Mouse (Mus musculus) monocyte, adult 2 months (primary cell): ENCODE data around the gene Synrg.

ENCODE experiments used
- DNase-seq, 2 experiments: peaks; one replicate each; pipeline ENCODE4 v3.0.0; 2022; ENCODE audit warnings: low spot score in 2 of 2, low read depth in 1 of 2

The Synrg gene

GRCm38 (mm10) chr11:83981338-83981737 is 17.1 kb downstream of the Synrg start:
- no peak for DNase-seq

- DNase-seq: no peak
Measured at GRCm38 (mm10) chr11:83991701-83992100, 27.5 kb downstream of the Synrg start.

- DNase-seq: no peak
Measured at GRCm38 (mm10) chr11:83993428-83993827, 29.2 kb downstream of the Synrg start.

- DNase-seq: no peak
Measured at GRCm38 (mm10) chr11:83994481-83994880, 30.3 kb downstream of the Synrg start.

- no peak for DNase-seq
Measured at GRCm38 (mm10) chr11:83995535-83995950, 31.3 kb downstream of the Synrg start.

GRCm38 (mm10) chr11:83997171-83997868 is 33.1 kb downstream of the Synrg start:
- no peak for DNase-seq

- DNase-seq: no peak
Measured at GRCm38 (mm10) chr11:83998993-83999392, 34.8 kb downstream of the Synrg start.

- no peak for DNase-seq
Measured at GRCm38 (mm10) chr11:83999411-83999915, 35.2 kb downstream of the Synrg start.

GRCm38 (mm10) chr11:84001257-84001656 is 37.0 kb downstream of the Synrg start:
- DNase-seq: no peak

GRCm38 (mm10) chr11:84003986-84004385 is 39.8 kb downstream of the Synrg start:
- DNase-seq: no peak

GRCm38 (mm10) chr11:84009001-84009400 is 44.8 kb downstream of the Synrg start:
- DNase-seq: no peak

GRCm38 (mm10) chr11:84010411-84010810 is 46.2 kb downstream of the Synrg start:
- DNase-seq: no peak

GRCm38 (mm10) chr11:84011050-84011449 is 46.8 kb downstream of the Synrg start:
- DNase-seq: no peak

- no peak for DNase-seq
Measured at GRCm38 (mm10) chr11:84011576-84011975, 47.3 kb downstream of the Synrg start.

- no peak for DNase-seq
Measured at GRCm38 (mm10) chr11:84013105-84013504, 48.9 kb downstream of the Synrg start.

GRCm38 (mm10) chr11:84016147-84016809 is 52.0 kb downstream of the Synrg start:
- no peak for DNase-seq

- no peak for DNase-seq
Measured at GRCm38 (mm10) chr11:84016810-84017508, 52.7 kb downstream of the Synrg start.

- DNase-seq: no peak
Measured at GRCm38 (mm10) chr11:84027231-84027630, 63.0 kb downstream of the Synrg start.

- DNase-seq: no peak
Measured at GRCm38 (mm10) chr11:84028271-84029028, 64.2 kb downstream of the Synrg start.

- no peak for DNase-seq
Measured at GRCm38 (mm10) chr11:84031971-84032370, 67.7 kb downstream of the Synrg start.

GRCm38 (mm10) chr11:84032559-84032958 is 68.3 kb downstream of the Synrg start:
- peak in 1 of 2 experiments; percentile 5 for DNase-seq
